In the genomic region with DNA sequence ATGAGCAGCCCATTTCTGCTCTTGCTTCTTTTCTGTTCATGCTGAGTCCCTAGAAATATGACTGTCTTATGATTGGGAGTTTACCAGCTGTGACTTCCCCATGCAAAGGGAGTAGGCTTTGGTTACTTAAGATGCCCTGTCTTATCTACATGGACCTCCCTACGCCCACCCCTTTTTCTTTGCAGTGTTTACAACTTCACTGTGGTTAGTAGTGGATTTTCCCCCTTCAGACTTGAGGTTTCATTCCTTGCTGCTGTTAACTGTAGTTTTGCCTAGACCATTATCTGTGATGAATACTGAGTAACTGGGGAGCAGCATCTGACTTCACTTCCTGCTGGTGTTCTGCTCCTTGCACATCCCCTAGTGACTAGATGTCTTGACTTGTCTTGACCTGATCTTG, we compare ENCODE assay signal across 23 mouse cellular contexts.
DNase-seq lines count a peak whose midpoint lies in the region; ATAC-seq lines count a peak whose summit lies in the region.
"Had no signal": no experiment of that assay in that cellular context is flagged by ENCODE, and none has a peak within 500 bp of the region (broad histone marks: within the 10 kb centered on the region; RNA-seq: fewer than 3 reads in every experiment).

No protein-coding gene starts in this region.

- no peaks in the 10 kb centered on the region for H3K9me3 ChIP-seq in forebrain, embryonic 15.5 days
- H3K9me3 ChIP-seq: embryonic facial prominence, embryonic 10.5 days; forebrain, embryonic 13.5 days; G1E; heart, embryonic 15.5 days; hindbrain, embryonic 13.5 days had no signal

- no peaks in the 10 kb centered on the region for H3K4me1 ChIP-seq in forebrain, embryonic 15.5 days
- H3K4me1 ChIP-seq: embryonic facial prominence, embryonic 10.5 days; forebrain, embryonic 13.5 days; heart, embryonic 15.5 days; hindbrain, embryonic 13.5 days had no signal

- H3K27ac ChIP-seq in forebrain, embryonic 15.5 days (replicated peaks) = no peak overlapping the region
- H3K27ac ChIP-seq: embryonic facial prominence, embryonic 10.5 days; forebrain, embryonic 13.5 days; heart, adult 2 months; heart, embryonic 15.5 days; hindbrain, embryonic 13.5 days; hindbrain, postnatal 0 days had no signal

- no peak overlapping the region for H3K4me3 ChIP-seq in forebrain, embryonic 15.5 days
- H3K4me3 ChIP-seq: embryonic facial prominence, embryonic 10.5 days; forebrain, embryonic 13.5 days; heart, adult 2 months; heart, embryonic 15.5 days; hindbrain, embryonic 13.5 days had no signal

- no peaks in the 10 kb centered on the region for H3K27me3 ChIP-seq in forebrain, embryonic 15.5 days
- H3K27me3 ChIP-seq: forebrain, embryonic 13.5 days; heart, embryonic 15.5 days; hindbrain, embryonic 13.5 days had no signal

- no peak overlapping the region for H3K9ac ChIP-seq in forebrain, embryonic 15.5 days (replicated peaks)
- H3K9ac ChIP-seq: forebrain, embryonic 13.5 days; heart, embryonic 15.5 days; hindbrain, embryonic 13.5 days had no signal

- peak; percentile 24 for ATAC-seq in activated CD4-positive, CD25-positive, alpha-beta regulatory T cell, adult 4 months
- peak; percentile 54 for ATAC-seq in inflammation-experienced regulatory T-cells, adult 6 months
- no peak for ATAC-seq in forebrain, embryonic 15.5 days (replicated peaks)
- ATAC-seq: forebrain, embryonic 13.5 days; hindbrain, postnatal 0 days; intestine, embryonic 16.5 days had no signal

- DNase-seq in CD4-positive, CD25-positive, alpha-beta regulatory T cell, adult 2 months (ENCODE audit: low read depth, low spot score) = peak; percentile 48
- DNase-seq in layer of hippocampus, postnatal 14 days (ENCODE audit: low spot score in 2 of 2) = no peak
- no peak for DNase-seq in embryo, embryonic 9.5 days (ENCODE audit: extremely low spot score)
- DNase-seq in thymus, postnatal 4 days = no peak
- DNase-seq: adrenal gland, postnatal 10 days; B cell, adult 2 months; cerebellum, adult 11 months; cerebellum, adult 9-10 months; cerebellum, postnatal 25 days; gastrocnemius, postnatal 10 days; heart, adult 2 months; heart, postnatal 14 days had no signal

- WGBS in forebrain, embryonic 15.5 days = 94% methylated on average over 1 of the region's 1 CpGs

- no peaks in the 10 kb centered on the region for H3K36me3 ChIP-seq in forebrain, embryonic 15.5 days
- H3K36me3 ChIP-seq: embryonic facial prominence, embryonic 10.5 days; G1E; heart, embryonic 15.5 days; hindbrain, embryonic 13.5 days had no signal

- no peak overlapping the region for H3K4me2 ChIP-seq in forebrain, embryonic 15.5 days (replicated peaks)
- H3K4me2 ChIP-seq: forebrain, embryonic 13.5 days; heart, embryonic 11.5 days; heart, embryonic 15.5 days; hindbrain, embryonic 13.5 days had no signal
